Mouse (Mus musculus) intestine, embryonic 16.5 days (tissue): ENCODE measurements at regions not wholly inside any gene's neighbourhood (a gene's known extent, or its start where the extent isn't known, plus 50 kb on each side); places are given as distances from the start of the nearest gene placed in this dataset.
A peak's percentile ranks its signal among the peaks of the same experiment; 100 is the strongest.

Experiments
- ATAC-seq: fragments of 200-750 bp; cut with Nextera tagmentation; 2 replicates; pipeline ENCODE4 v1.8.0; 2017; ENCODE audit warnings: moderate TSS enrichment, moderate library complexity
- H3K27ac ChIP-seq: fragments of 300-500 bp; sonication (generic); 2 replicates; pipeline ENCODE4 v1.5.1; 2014; ENCODE audit warnings: mild to moderate bottlenecking, low read length
- H3K27me3 ChIP-seq: fragments of 300-500 bp; sonication (generic); replicated peaks from 2 replicates; pipeline ENCODE4 v1.6.1; 2014; ENCODE audit warnings: low read length, control low read depth, mixed read lengths; ENCODE audit not compliant: control insufficient read depth, insufficient read depth
- H3K36me3 ChIP-seq: fragments of 300-500 bp; sonication (generic); 2 replicates; pipeline ENCODE4 v1.6.1; 2014; ENCODE audit warnings: low read length, control low read depth; ENCODE audit not compliant: control insufficient read depth, insufficient read depth
- H3K4me1 ChIP-seq: fragments of 300-500 bp; sonication (generic); 2 replicates; pipeline ENCODE4 v1.6.1; 2014; ENCODE audit warnings: low read length, control low read depth, mixed read lengths; ENCODE audit not compliant: control insufficient read depth, insufficient read depth
- H3K4me2 ChIP-seq: fragments of 300-500 bp; sonication (generic); 2 replicates; pipeline ENCODE4 v1.6.1; 2014; ENCODE audit warnings: low read depth, low read length, control low read depth
- H3K4me3 ChIP-seq: fragments of 300-500 bp; sonication (generic); 2 replicates; pipeline ENCODE4 v1.5.1; 2014; ENCODE audit warnings: mild to moderate bottlenecking, low read length
- H3K9ac ChIP-seq: fragments of 300-500 bp; sonication (generic); 2 replicates; pipeline ENCODE4 v1.6.1; 2014; ENCODE audit warnings: low read depth, low read length
- H3K9me3 ChIP-seq: fragments of 300-500 bp; sonication (generic); 2 replicates; pipeline ENCODE4 v1.6.1; 2016; ENCODE audit warnings: low read length, control low read depth; ENCODE audit not compliant: control insufficient read depth
- WGBS: fragments of 180-500 bp; shearing (Covaris S2); extraction: QIAGEN DNeasy Blood & Tissue Kit; methylation state at CpG from one replicate; pipeline ENCODE4 v1.1.7; 2014; 5-methylcytosine and 5-hydroxymethylcytosine counted together

DNA sequence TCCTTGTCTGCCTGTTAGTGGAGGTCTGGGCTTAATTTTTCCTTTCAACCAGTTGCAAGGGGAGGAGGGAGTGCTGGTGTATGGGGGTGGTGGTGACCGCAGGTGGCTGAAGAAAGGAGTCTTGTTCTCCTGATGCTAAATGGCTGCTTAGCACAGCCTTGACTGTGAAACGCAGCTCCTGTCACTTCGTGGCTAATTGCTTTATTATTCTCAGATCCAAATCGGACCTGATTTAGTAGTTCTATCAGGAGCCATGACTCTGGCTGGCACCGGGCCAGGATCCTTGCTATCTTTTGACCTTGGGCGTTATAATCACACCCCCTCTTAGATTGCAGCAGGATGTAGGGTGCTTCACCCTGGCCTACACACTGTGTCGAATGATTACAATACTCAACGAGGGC, 726.8 kb downstream of the Bcl11a start:
- Histone ChIP-seq H3K4me1 (no peaks in the 10 kb centered on the region), H3K4me3 (no peak overlapping the region), H3K9me3 (no peaks in the 10 kb centered on the region), H3K4me2 (no peak overlapping the region), H3K9ac (no peak overlapping the region), H3K27ac (no peak overlapping the region), H3K36me3 (no peaks in the 10 kb centered on the region), H3K27me3 (no peaks in the 10 kb centered on the region)
- 43% methylated on average over 8 of the region's 8 CpGs for WGBS
- ATAC-seq = peak; percentile 93

DNA sequence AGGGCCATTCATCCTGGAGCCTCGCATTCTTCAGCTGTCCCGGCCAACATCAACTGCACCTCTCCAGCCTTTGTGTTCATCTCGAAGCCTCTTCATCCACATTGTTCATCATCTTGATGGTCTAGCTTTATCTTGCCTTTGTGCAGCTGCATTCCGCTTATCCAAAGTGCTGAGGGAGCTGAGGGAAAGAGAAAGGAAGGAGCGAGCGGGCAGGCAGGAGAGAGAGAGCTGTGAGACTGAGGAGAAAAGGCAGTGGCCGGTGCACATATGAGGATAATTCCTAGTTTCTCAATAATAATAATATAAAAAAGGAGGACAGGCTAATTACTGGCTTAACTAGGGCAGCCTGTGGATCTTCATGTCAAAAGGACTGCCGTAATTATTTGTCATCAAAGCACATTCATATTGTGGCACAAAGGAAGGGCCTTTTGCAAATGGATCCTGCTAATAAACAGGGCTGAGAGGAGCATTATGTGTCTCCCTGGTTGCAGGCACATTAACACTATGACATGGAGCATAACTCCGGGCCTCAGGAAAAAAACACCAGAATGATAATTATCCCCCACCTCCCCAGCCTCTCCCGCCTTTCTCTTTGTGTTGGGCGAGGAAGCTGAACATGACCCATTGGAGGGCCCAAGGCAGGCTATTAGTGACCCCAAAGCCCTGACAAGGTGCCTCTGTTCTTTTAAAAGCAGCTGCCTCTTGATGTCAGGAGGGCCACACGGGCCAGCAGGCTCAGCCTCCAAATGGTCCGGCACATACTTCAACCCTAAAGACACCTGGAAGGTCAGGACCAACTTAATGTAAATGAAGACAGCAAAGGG, 751.9 kb downstream of the Bcl11a start:
- Histone ChIP-seq H3K4me2 (no peak overlapping the region), H3K4me3 (no peak overlapping the region), H3K4me1 (no peaks in the 10 kb centered on the region), H3K9me3 (no peaks in the 10 kb centered on the region), H3K27ac (no peak overlapping the region), H3K27me3 (no peaks in the 10 kb centered on the region), H3K9ac (no peak overlapping the region), H3K36me3 (no peaks in the 10 kb centered on the region)
- ATAC-seq = no peak
- WGBS = 49% methylated on average over 13 of the region's 13 CpGs

DNA sequence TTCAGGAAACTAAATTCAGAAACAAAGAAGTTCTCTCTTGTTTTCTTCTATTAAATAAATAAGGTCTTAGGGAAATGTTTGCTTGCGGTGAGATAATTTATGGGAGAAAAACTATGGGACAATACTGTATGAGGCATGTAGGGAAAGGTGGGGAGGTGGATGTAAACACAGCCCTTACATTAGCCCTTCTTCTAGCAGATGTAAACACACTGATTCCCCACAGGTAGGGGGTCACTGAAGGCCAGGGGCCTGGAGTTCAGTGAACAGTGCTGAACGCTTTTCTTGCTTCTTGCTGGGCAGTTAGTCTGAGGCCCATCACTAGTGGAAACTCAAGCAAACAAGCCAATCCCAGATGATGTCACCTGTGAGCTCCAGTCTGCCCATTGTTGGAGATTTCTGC, 752.6 kb downstream of the Bcl11a start:
- Histone ChIP-seq H3K36me3 (no peaks in the 10 kb centered on the region), H3K4me3 (no peak overlapping the region), H3K9me3 (no peaks in the 10 kb centered on the region), H3K27me3 (no peaks in the 10 kb centered on the region), H3K9ac (no peak overlapping the region), H3K27ac (no peak overlapping the region), H3K4me2 (no peak overlapping the region), H3K4me1 (no peaks in the 10 kb centered on the region)
- ATAC-seq = no peak
- WGBS = 64% methylated on average over 2 of the region's 2 CpGs

DNA sequence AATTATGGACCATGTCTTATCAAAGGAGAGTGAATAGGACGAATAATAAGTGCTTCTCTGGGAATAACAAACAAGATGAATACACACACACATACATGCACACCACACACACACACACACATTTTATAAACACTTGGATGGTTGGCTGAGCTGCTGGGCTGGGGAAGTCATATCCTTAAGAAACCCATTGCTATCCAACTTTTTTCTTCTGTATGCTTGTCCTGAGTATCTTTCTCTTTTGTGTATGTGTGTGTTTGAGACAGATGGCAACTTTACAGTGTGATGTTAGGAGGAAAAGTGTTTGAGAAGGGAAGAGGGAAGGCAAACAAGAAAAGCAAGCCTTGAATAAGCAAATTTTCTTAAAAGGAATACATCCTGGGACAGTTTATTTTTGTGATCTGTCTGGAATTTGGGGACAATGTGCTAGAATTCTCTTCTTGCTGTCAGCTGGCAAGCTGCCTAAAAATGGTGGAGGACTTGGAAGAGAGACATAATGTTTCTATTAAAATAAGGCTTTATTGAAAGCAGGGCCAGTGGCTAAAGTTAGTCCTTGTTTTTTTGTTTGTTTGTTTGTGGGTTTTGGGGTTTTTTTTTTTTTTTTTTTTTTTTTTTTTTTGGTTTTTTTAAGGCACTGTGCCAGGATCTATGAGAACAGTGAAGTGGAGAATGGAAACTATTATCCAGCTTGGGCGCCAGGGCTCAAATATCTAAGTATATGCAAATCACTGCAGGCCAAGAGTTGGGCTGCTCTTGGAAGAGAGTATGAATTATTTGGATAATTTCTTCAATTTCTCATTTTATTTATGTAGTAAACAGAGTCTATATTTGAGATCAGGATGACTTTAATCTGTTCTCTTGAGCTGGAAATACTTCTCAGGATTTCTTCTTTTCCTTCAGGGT, 766.2 kb downstream of the Bcl11a start:
- 65% methylated on average over 2 of the region's 2 CpGs for WGBS
- H3K36me3 ChIP-seq = no peaks in the 10 kb centered on the region
- no peak overlapping the region for H3K27ac ChIP-seq
- ATAC-seq = no peak
- H3K27me3 ChIP-seq = no peaks in the 10 kb centered on the region
- H3K9ac ChIP-seq = no peak overlapping the region
- H3K4me1 ChIP-seq = no peaks in the 10 kb centered on the region
- H3K4me2 ChIP-seq = no peak overlapping the region
- H3K9me3 ChIP-seq = no peaks in the 10 kb centered on the region
- no peak overlapping the region for H3K4me3 ChIP-seq

DNA sequence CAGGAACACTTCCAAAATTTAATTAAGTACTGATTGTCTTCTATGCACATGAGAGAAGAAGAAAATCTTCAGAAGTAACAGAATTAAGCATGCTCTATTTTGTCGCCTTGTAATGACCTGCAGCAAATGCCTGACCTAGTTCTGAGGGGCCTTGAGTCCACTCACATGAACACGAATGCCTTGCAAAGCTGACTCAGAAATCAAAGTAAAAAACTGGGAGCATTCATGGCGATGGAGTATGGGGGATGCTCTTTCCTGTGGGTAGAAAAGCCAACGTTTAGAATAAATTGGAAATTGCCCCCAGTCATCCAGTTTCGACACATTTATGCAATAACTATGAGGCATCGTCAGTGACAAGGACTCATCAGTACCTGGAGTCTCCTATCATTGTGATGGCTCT, 779.1 kb downstream of the Bcl11a start:
- Histone ChIP-seq H3K27me3 (no peaks in the 10 kb centered on the region), H3K4me1 (no peaks in the 10 kb centered on the region), H3K4me2 (no peak overlapping the region), H3K36me3 (no peaks in the 10 kb centered on the region), H3K4me3 (no peak overlapping the region), H3K9ac (no peak overlapping the region), H3K9me3 (no peaks in the 10 kb centered on the region), H3K27ac (no peak overlapping the region)
- ATAC-seq = no peak
- 86% methylated on average over 6 of the region's 6 CpGs for WGBS

DNA sequence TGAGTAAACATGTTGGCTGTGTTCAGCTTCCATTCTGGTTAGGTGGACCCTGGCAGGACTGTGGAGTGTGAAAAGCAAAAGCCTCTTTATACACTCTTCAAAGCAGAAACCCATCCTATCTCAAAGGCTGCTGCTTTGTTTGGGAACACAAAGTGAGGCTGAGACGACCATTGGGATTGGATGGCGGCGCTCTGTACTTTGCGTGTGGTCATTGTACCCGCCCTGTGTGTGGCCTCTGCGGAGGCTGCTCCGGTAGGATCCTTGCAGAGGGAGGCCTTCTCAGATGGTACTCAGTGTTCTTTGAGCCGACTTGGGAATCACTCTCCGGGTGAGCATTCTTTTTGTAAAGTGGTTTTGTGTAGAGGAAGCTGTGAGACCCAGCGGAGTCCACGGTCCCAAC, 786.8 kb downstream of the Bcl11a start:
- no peak overlapping the region for H3K27ac ChIP-seq
- no peak for ATAC-seq
- 84% methylated on average over 11 of the region's 11 CpGs for WGBS
- H3K4me3 ChIP-seq = no peak overlapping the region
- H3K27me3 ChIP-seq = no peaks in the 10 kb centered on the region
- H3K9me3 ChIP-seq = no peaks in the 10 kb centered on the region
- no peak overlapping the region for H3K4me2 ChIP-seq
- H3K4me1 ChIP-seq = no peaks in the 10 kb centered on the region
- no peak overlapping the region for H3K9ac ChIP-seq
- H3K36me3 ChIP-seq = no peaks in the 10 kb centered on the region

DNA sequence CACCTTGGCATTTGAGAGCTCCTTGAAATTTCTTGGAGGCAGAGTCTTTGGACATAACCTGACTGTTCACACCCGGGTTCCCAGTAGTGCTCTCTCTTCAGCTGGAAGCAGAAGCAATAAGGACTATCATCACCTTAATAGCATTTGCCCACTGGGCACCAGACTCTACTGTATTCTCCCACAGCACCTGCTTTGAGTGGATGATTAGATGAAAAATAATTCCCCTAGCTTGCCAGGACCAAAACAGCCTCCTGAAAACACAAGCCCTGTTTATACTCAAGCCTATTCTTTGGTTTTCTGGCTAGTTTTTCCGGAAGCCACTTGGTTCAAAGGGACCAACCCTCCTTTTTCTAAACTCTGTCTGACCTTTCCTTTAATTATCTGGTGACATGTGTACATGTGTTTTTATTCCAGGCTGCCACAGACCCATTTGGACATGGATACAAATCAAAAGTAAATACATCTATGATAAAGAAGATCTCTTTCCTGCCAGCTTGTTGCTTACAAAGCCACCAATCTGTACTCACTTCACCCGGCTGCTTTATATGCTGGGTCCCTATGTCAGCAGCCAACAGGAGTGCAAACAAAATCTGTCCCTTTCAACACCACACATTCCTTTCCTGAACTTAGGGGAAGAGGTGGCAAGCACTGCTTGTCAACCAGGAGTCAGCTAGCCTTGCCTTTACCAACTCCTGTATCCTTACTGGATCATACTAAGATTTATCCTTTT, 787.4 kb downstream of the Bcl11a start:
- Histone ChIP-seq H3K27ac (no peak overlapping the region), H3K4me1 (no peaks in the 10 kb centered on the region), H3K27me3 (no peaks in the 10 kb centered on the region), H3K9me3 (no peaks in the 10 kb centered on the region), H3K4me3 (no peak overlapping the region), H3K9ac (no peak overlapping the region), H3K36me3 (no peaks in the 10 kb centered on the region), H3K4me2 (no peak overlapping the region)
- ATAC-seq = no peak
- 47% methylated on average over 3 of the region's 3 CpGs for WGBS
